Mouse (Mus musculus) small intestine, adult 2 months (tissue): Measurements from ENCODE around the gene Ddr2.

ENCODE experiments used
- CTCF ChIP-seq: fragments of 200-500 bp; IDR thresholded peaks from 2 replicates; pipeline ENCODE4 v1.5.1; 2012; ENCODE audit warnings: low read depth, mild to moderate bottlenecking, control low read depth, inconsistent platforms, low read length, moderate library complexity, mixed read lengths; ENCODE audit not compliant: insufficient replicate concordance, insufficient read length; ENCODE audit errors: extremely low read depth
- POLR2A ChIP-seq: fragments of 200-500 bp; IDR thresholded peaks from 2 replicates; pipeline ENCODE4 v1.6.1; 2012; ENCODE audit warnings: low read depth, mild to moderate bottlenecking, control low read depth, inconsistent platforms, low read length, moderate library complexity

DNA sequence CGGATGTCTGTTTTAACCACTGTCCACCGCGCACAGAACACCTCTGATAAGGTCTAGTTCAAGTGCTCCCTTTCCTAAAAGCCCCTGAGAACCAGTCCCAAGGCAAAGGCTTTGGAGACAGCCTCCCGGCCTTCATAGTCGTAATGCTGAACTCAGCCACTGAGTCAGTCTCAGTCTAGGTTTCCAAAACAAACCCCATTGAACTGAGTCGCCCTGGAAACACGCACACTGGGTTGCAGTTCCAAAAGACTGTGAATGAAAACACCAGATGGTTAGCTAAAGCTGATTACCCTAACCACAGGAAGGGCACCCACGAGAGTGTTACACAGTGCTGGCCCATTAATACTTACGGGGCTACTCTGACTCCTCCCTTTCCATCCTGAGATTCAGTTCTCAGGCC is 51.2 kb downstream of the Ddr2 start:
- no peak for TF ChIP-seq CTCF
- no peak for TF ChIP-seq POLR2A
